Comparison of ENCODE assay signal across 23 mouse cellular contexts in genomic region chr10:106242180-106242579, GRCm38 (mm10).
DNase-seq lines count a peak whose midpoint lies in the region; ATAC-seq lines count a peak whose summit lies in the region.
"Had no signal": no experiment of that assay in that cellular context is flagged by ENCODE, and none has a peak within 500 bp of the region (broad histone marks: within the 10 kb centered on the region; RNA-seq: fewer than 3 reads in every experiment).

No protein-coding gene starts in this region.

- H3K27ac ChIP-seq in forebrain, embryonic 14.5 days (ENCODE audit: low read depth, low read length): no peak overlapping the region
- H3K27ac ChIP-seq in forebrain, embryonic 11.5 days (ENCODE audit: low read depth, low read length): no peak overlapping the region
- no peak overlapping the region for H3K27ac ChIP-seq in hindbrain, embryonic 14.5 days
- H3K27ac ChIP-seq in hindbrain, embryonic 11.5 days (ENCODE audit: low read depth, low read length): no peak overlapping the region
- no peak overlapping the region for H3K27ac ChIP-seq in lung, embryonic 16.5 days (ENCODE audit: low read length)
- no peak overlapping the region for H3K27ac ChIP-seq in forebrain, embryonic 16.5 days (ENCODE audit: low read length)
- H3K27ac ChIP-seq: heart, embryonic 13.5 days; liver, embryonic 12.5 days; midbrain, embryonic 10.5 days; neural tube, embryonic 15.5 days had no signal

- no peaks in the 10 kb centered on the region for H3K9me3 ChIP-seq in forebrain, embryonic 14.5 days (replicated peaks; ENCODE audit: control insufficient read depth, low read length)
- no peaks in the 10 kb centered on the region for H3K9me3 ChIP-seq in forebrain, embryonic 11.5 days (ENCODE audit: control insufficient read depth, low read length)
- no peaks in the 10 kb centered on the region for H3K9me3 ChIP-seq in hindbrain, embryonic 14.5 days (ENCODE audit: control insufficient read depth, low read length)
- no peaks in the 10 kb centered on the region for H3K9me3 ChIP-seq in hindbrain, embryonic 11.5 days (ENCODE audit: control insufficient read depth, low read length)
- H3K9me3 ChIP-seq in lung, embryonic 16.5 days (ENCODE audit: control insufficient read depth, low read length): no peaks in the 10 kb centered on the region
- no peaks in the 10 kb centered on the region for H3K9me3 ChIP-seq in forebrain, embryonic 16.5 days (ENCODE audit: control insufficient read depth, low read length)
- H3K9me3 ChIP-seq: heart, embryonic 13.5 days; liver, embryonic 12.5 days; midbrain, embryonic 10.5 days; neural tube, embryonic 15.5 days had no signal

- H3K4me1 ChIP-seq in forebrain, embryonic 14.5 days (ENCODE audit: control insufficient read depth, insufficient read depth, low read length): no peaks in the 10 kb centered on the region
- no peaks in the 10 kb centered on the region for H3K4me1 ChIP-seq in forebrain, embryonic 11.5 days (replicated peaks; ENCODE audit: control insufficient read depth, insufficient read depth, low read length)
- H3K4me1 ChIP-seq in hindbrain, embryonic 14.5 days (replicated peaks; ENCODE audit: control insufficient read depth, insufficient read depth, low read length): no peaks in the 10 kb centered on the region
- no peaks in the 10 kb centered on the region for H3K4me1 ChIP-seq in hindbrain, embryonic 11.5 days (replicated peaks; ENCODE audit: control insufficient read depth, insufficient read depth, low read length)
- no peaks in the 10 kb centered on the region for H3K4me1 ChIP-seq in lung, embryonic 16.5 days (replicated peaks; ENCODE audit: control insufficient read depth, insufficient read depth, low read length)
- H3K4me1 ChIP-seq in forebrain, embryonic 16.5 days (replicated peaks; ENCODE audit: control insufficient read depth, insufficient read depth, low read length): no peaks in the 10 kb centered on the region; the same call in 1 of the 2 replicates
- H3K4me1 ChIP-seq: heart, embryonic 13.5 days; liver, embryonic 12.5 days; neural tube, embryonic 15.5 days had no signal

- H3K27me3 ChIP-seq in forebrain, embryonic 14.5 days (replicated peaks; ENCODE audit: control insufficient read depth, insufficient read depth, low read length): no peaks in the 10 kb centered on the region
- no peaks in the 10 kb centered on the region for H3K27me3 ChIP-seq in forebrain, embryonic 11.5 days (ENCODE audit: control insufficient read depth, insufficient read depth, low read length)
- H3K27me3 ChIP-seq in hindbrain, embryonic 14.5 days (ENCODE audit: control insufficient read depth, insufficient read depth, low read length): no peaks in the 10 kb centered on the region
- no peaks in the 10 kb centered on the region for H3K27me3 ChIP-seq in hindbrain, embryonic 11.5 days (ENCODE audit: control insufficient read depth, insufficient read depth, low read length)
- H3K27me3 ChIP-seq in lung, embryonic 16.5 days (ENCODE audit: control insufficient read depth, insufficient read depth, low read depth, low read length): no peaks in the 10 kb centered on the region
- no peaks in the 10 kb centered on the region for H3K27me3 ChIP-seq in forebrain, embryonic 16.5 days (replicated peaks; ENCODE audit: control insufficient read depth, insufficient read depth, low read length)
- H3K27me3 ChIP-seq: heart, embryonic 13.5 days; liver, embryonic 12.5 days; neural tube, embryonic 15.5 days had no signal

- no peak overlapping the region for H3K4me2 ChIP-seq in forebrain, embryonic 14.5 days (ENCODE audit: low read length)
- H3K4me2 ChIP-seq in forebrain, embryonic 11.5 days (ENCODE audit: low read depth, low read length, severe bottlenecking): no peak overlapping the region
- no peak overlapping the region for H3K4me2 ChIP-seq in hindbrain, embryonic 14.5 days (replicated peaks)
- H3K4me2 ChIP-seq in hindbrain, embryonic 11.5 days (replicated peaks; ENCODE audit: low read depth, low read length): no peak overlapping the region
- H3K4me2 ChIP-seq in lung, embryonic 16.5 days (ENCODE audit: low read depth, low read length): no peak overlapping the region
- no peak overlapping the region for H3K4me2 ChIP-seq in forebrain, embryonic 16.5 days (ENCODE audit: low read length)
- H3K4me2 ChIP-seq: heart, embryonic 13.5 days; liver, embryonic 12.5 days; neural tube, embryonic 15.5 days had no signal

- peak; percentile 84 for DNase-seq in forebrain, embryonic 14.5 days (ENCODE audit: low spot score)
- DNase-seq in forebrain, embryonic 11.5 days (ENCODE audit: low spot score): no peak
- peak; percentile 36 for DNase-seq in hindbrain, embryonic 14.5 days (ENCODE audit: low spot score)
- DNase-seq in hindbrain, embryonic 11.5 days (ENCODE audit: low spot score): no peak
- DNase-seq in lung, postnatal 10 days: no peak
- no peak for DNase-seq in layer of hippocampus, postnatal 36 days
- DNase-seq: adrenal gland, postnatal 14 days; kidney, adult 9 months; kidney, postnatal 36 days; lung, postnatal 4 days; right cerebral cortex, postnatal 4 days; thymus, postnatal 25 days had no signal

- 32% methylated on average over 1 of the region's 1 CpGs for WGBS in forebrain, embryonic 14.5 days
- WGBS in forebrain, embryonic 11.5 days: 72% methylated on average over 1 of the region's 1 CpGs
- 64% methylated on average over 1 of the region's 1 CpGs for WGBS in hindbrain, embryonic 14.5 days
- 70% methylated on average over 1 of the region's 1 CpGs for WGBS in hindbrain, embryonic 11.5 days
- WGBS in lung, embryonic 16.5 days: 33% methylated on average over 1 of the region's 1 CpGs
- 27% methylated on average over 1 of the region's 1 CpGs for WGBS in forebrain, embryonic 16.5 days

- ATAC-seq in forebrain, embryonic 14.5 days: peak; percentile 93
- ATAC-seq in forebrain, embryonic 11.5 days (replicated peaks; ENCODE audit: low FRiP score): no peak
- ATAC-seq in hindbrain, embryonic 14.5 days (ENCODE audit: low FRiP score): no peak
- no peak for ATAC-seq in hindbrain, embryonic 11.5 days (ENCODE audit: low FRiP score)
- ATAC-seq in lung, embryonic 16.5 days (ENCODE audit: low read depth): peak; percentile 89
- peak; percentile 87 for ATAC-seq in forebrain, embryonic 16.5 days
- ATAC-seq: activated CD4-positive, CD25-positive, alpha-beta regulatory T cell, adult 4 months; inflammation-experienced regulatory T-cells, adult 6 months; liver, embryonic 12.5 days; Patski had no signal

- H3K36me3 ChIP-seq in forebrain, embryonic 14.5 days (ENCODE audit: control insufficient read depth, insufficient read depth, low read length): no peaks in the 10 kb centered on the region
- H3K36me3 ChIP-seq in forebrain, embryonic 11.5 days (ENCODE audit: control insufficient read depth, insufficient read depth, low read length): no peaks in the 10 kb centered on the region
- H3K36me3 ChIP-seq in hindbrain, embryonic 14.5 days (replicated peaks; ENCODE audit: control insufficient read depth, insufficient read depth): no peaks in the 10 kb centered on the region
- H3K36me3 ChIP-seq in hindbrain, embryonic 11.5 days (ENCODE audit: control insufficient read depth, insufficient read depth, low read length): no peaks in the 10 kb centered on the region
- H3K36me3 ChIP-seq in lung, embryonic 16.5 days (ENCODE audit: control insufficient read depth, insufficient read depth, low read length): no peaks in the 10 kb centered on the region
- no peaks in the 10 kb centered on the region for H3K36me3 ChIP-seq in forebrain, embryonic 16.5 days (ENCODE audit: control insufficient read depth, insufficient read depth)
- H3K36me3 ChIP-seq: heart, embryonic 13.5 days; liver, embryonic 12.5 days; midbrain, embryonic 10.5 days; neural tube, embryonic 15.5 days had no signal

- H3K4me3 ChIP-seq in forebrain, embryonic 14.5 days (ENCODE audit: low read depth, low read length): no peak overlapping the region
- no peak overlapping the region for H3K4me3 ChIP-seq in forebrain, embryonic 11.5 days (ENCODE audit: low read depth, low read length)
- no peak overlapping the region for H3K4me3 ChIP-seq in hindbrain, embryonic 14.5 days (replicated peaks; ENCODE audit: low read length)
- no peak overlapping the region for H3K4me3 ChIP-seq in hindbrain, embryonic 11.5 days (ENCODE audit: low read depth, low read length)
- no peak overlapping the region for H3K4me3 ChIP-seq in lung, embryonic 16.5 days (ENCODE audit: low read length)
- no peak overlapping the region for H3K4me3 ChIP-seq in forebrain, embryonic 16.5 days (replicated peaks; ENCODE audit: low read length)
- H3K4me3 ChIP-seq: erythroblast, embryonic 14.5 days; heart, embryonic 13.5 days; liver, embryonic 12.5 days; midbrain, embryonic 10.5 days; myocyte; neural tube, embryonic 15.5 days had no signal

- H3K9ac ChIP-seq in forebrain, embryonic 14.5 days (ENCODE audit: low read length): no peak overlapping the region
- H3K9ac ChIP-seq in forebrain, embryonic 11.5 days (ENCODE audit: low read length): no peak overlapping the region
- H3K9ac ChIP-seq in hindbrain, embryonic 14.5 days: no peak overlapping the region
- no peak overlapping the region for H3K9ac ChIP-seq in hindbrain, embryonic 11.5 days (ENCODE audit: low read depth, low read length)
- no peak overlapping the region for H3K9ac ChIP-seq in lung, embryonic 16.5 days (ENCODE audit: low read length)
- H3K9ac ChIP-seq in forebrain, embryonic 16.5 days (replicated peaks; ENCODE audit: low read depth, low read length): no peak overlapping the region
- H3K9ac ChIP-seq: heart, embryonic 13.5 days; liver, embryonic 12.5 days; neural tube, embryonic 15.5 days had no signal

Comparison
In these comparisons a context has a peak if more than half of its experiments do, and no peak if none do; other contexts are left out.
1. ATAC-seq: peak in forebrain, embryonic 14.5 days (single experiment), lung, embryonic 16.5 days (single experiment) and forebrain, embryonic 16.5 days (single experiment); none in forebrain, embryonic 11.5 days (single experiment), hindbrain, embryonic 14.5 days (single experiment) and hindbrain, embryonic 11.5 days (single experiment).
2. DNase-seq: peak in forebrain, embryonic 14.5 days (single experiment) and hindbrain, embryonic 14.5 days (single experiment); none in forebrain, embryonic 11.5 days (single experiment), hindbrain, embryonic 11.5 days (single experiment), lung, postnatal 10 days (single experiment) and layer of hippocampus, postnatal 36 days (0 of 2).